ENCODE assay signal across 18 mouse cellular contexts in genomic region chr7:46161615-46162014, GRCm38 (mm10). TPM values are rescaled to one million over a fixed set of nuclear protein-coding genes. Genes with fewer than 3 reads are reported as not detected.
DNase-seq lines count a peak whose midpoint lies in the region; ATAC-seq lines count a peak whose summit lies in the region.
"Had no signal": no experiment of that assay in that cellular context is flagged by ENCODE, and none has a peak within 500 bp of the region (broad histone marks: within the 10 kb centered on the region; RNA-seq: fewer than 3 reads in every experiment).

No protein-coding gene starts in this region.

- no peak overlapping the region for H3K4me3 ChIP-seq in forebrain, embryonic 15.5 days
- H3K4me3 ChIP-seq in forebrain, embryonic 12.5 days (replicated peaks) = no peak overlapping the region
- no peak overlapping the region for H3K4me3 ChIP-seq in heart, embryonic 13.5 days
- H3K4me3 ChIP-seq in intestine, embryonic 15.5 days (replicated peaks) = no peak overlapping the region
- H3K4me3 ChIP-seq: embryonic facial prominence, embryonic 15.5 days; limb, embryonic 15.5 days; neural tube, embryonic 13.5 days; stomach, embryonic 15.5 days had no signal

- H3K27ac ChIP-seq in forebrain, embryonic 15.5 days (replicated peaks) = peak overlapping the region; percentile 76
- no peak overlapping the region for H3K27ac ChIP-seq in forebrain, embryonic 12.5 days
- peak overlapping the region; percentile 83 for H3K27ac ChIP-seq in heart, embryonic 13.5 days (replicated peaks)
- H3K27ac ChIP-seq in intestine, embryonic 15.5 days = no peak overlapping the region
- H3K27ac ChIP-seq: embryonic facial prominence, embryonic 15.5 days; limb, embryonic 15.5 days; neural tube, embryonic 13.5 days; stomach, embryonic 15.5 days had no signal

- no peaks in the 10 kb centered on the region for H3K27me3 ChIP-seq in forebrain, embryonic 15.5 days
- no peaks in the 10 kb centered on the region for H3K27me3 ChIP-seq in forebrain, embryonic 12.5 days
- H3K27me3 ChIP-seq in heart, embryonic 13.5 days (replicated peaks) = no peaks in the 10 kb centered on the region
- no peaks in the 10 kb centered on the region for H3K27me3 ChIP-seq in intestine, embryonic 15.5 days (replicated peaks)
- H3K27me3 ChIP-seq: embryonic facial prominence, embryonic 15.5 days; limb, embryonic 15.5 days; neural tube, embryonic 13.5 days; stomach, embryonic 15.5 days had no signal

- 23% methylated on average over 3 of the region's 3 CpGs for WGBS in forebrain, embryonic 15.5 days
- 18% methylated on average over 3 of the region's 3 CpGs for WGBS in forebrain, embryonic 12.5 days
- WGBS in heart, embryonic 13.5 days = 18% methylated on average over 3 of the region's 3 CpGs
- WGBS in intestine, embryonic 15.5 days = 35% methylated on average over 3 of the region's 3 CpGs

- H3K9me3 ChIP-seq in forebrain, embryonic 15.5 days = no peaks in the 10 kb centered on the region
- no peaks in the 10 kb centered on the region for H3K9me3 ChIP-seq in forebrain, embryonic 12.5 days
- H3K9me3 ChIP-seq in heart, embryonic 13.5 days = no peaks in the 10 kb centered on the region
- no peaks in the 10 kb centered on the region for H3K9me3 ChIP-seq in intestine, embryonic 15.5 days
- H3K9me3 ChIP-seq: embryonic facial prominence, embryonic 15.5 days; limb, embryonic 15.5 days; neural tube, embryonic 13.5 days; stomach, embryonic 15.5 days had no signal

- peak; percentile 59 for DNase-seq in brain, adult 2 months (ENCODE audit: low read depth, low spot score)
- peak; percentile 42 to 64 for DNase-seq in cerebellum, postnatal 14 days
- no peak for DNase-seq in embryo, embryonic 9.5 days (ENCODE audit: extremely low spot score)
- no peak for DNase-seq in kidney, postnatal 4 days
- DNase-seq: B cell, adult 2 months; kidney, adult 9 months; kidney, postnatal 36 days; lung, postnatal 10 days; right cerebral cortex, postnatal 14 days had no signal

- peaks cover 13% of the 10 kb centered on the region for H3K4me1 ChIP-seq in forebrain, embryonic 15.5 days
- H3K4me1 ChIP-seq in forebrain, embryonic 12.5 days = peaks cover 3% of the 10 kb centered on the region; the same call in 1 of the 2 replicates
- peaks cover 23% of the 10 kb centered on the region for H3K4me1 ChIP-seq in heart, embryonic 13.5 days
- no peaks in the 10 kb centered on the region for H3K4me1 ChIP-seq in intestine, embryonic 15.5 days (replicated peaks)
- H3K4me1 ChIP-seq: embryonic facial prominence, embryonic 15.5 days; limb, embryonic 15.5 days; stomach, embryonic 15.5 days had no signal

- no peak overlapping the region for H3K9ac ChIP-seq in forebrain, embryonic 15.5 days (replicated peaks)
- H3K9ac ChIP-seq in forebrain, embryonic 12.5 days = no peak overlapping the region
- H3K9ac ChIP-seq in heart, embryonic 13.5 days = no peak overlapping the region
- no peak overlapping the region for H3K9ac ChIP-seq in intestine, embryonic 15.5 days
- H3K9ac ChIP-seq: embryonic facial prominence, embryonic 15.5 days; limb, embryonic 15.5 days; neural tube, embryonic 13.5 days; stomach, embryonic 15.5 days had no signal

- no peak overlapping the region for H3K4me2 ChIP-seq in forebrain, embryonic 15.5 days (replicated peaks)
- H3K4me2 ChIP-seq in forebrain, embryonic 12.5 days = no peak overlapping the region
- H3K4me2 ChIP-seq in heart, embryonic 13.5 days = peak overlapping the region; percentile 52
- no peak overlapping the region for H3K4me2 ChIP-seq in intestine, embryonic 15.5 days (replicated peaks)
- H3K4me2 ChIP-seq: embryonic facial prominence, embryonic 15.5 days; limb, embryonic 15.5 days; neural tube, embryonic 13.5 days; stomach, embryonic 15.5 days had no signal

- ATAC-seq in forebrain, embryonic 15.5 days (replicated peaks) = no peak
- ATAC-seq in forebrain, embryonic 12.5 days (ENCODE audit: low FRiP score) = no peak
- ATAC-seq in heart, embryonic 13.5 days (ENCODE audit: extremely low read depth, insufficient number of reproducible peaks, low FRiP score, low TSS enrichment) = peak; percentile 32; the same call in 1 of the 2 replicates
- no peak for ATAC-seq in intestine, embryonic 15.5 days
- ATAC-seq: inflammation-experienced regulatory T-cells, adult 6 months had no signal

- H3K36me3 ChIP-seq in forebrain, embryonic 15.5 days = no peaks in the 10 kb centered on the region
- no peaks in the 10 kb centered on the region for H3K36me3 ChIP-seq in forebrain, embryonic 12.5 days (replicated peaks)
- no peaks in the 10 kb centered on the region for H3K36me3 ChIP-seq in heart, embryonic 13.5 days
- no peaks in the 10 kb centered on the region for H3K36me3 ChIP-seq in intestine, embryonic 15.5 days
- H3K36me3 ChIP-seq: embryonic facial prominence, embryonic 15.5 days; limb, embryonic 15.5 days; neural tube, embryonic 13.5 days; stomach, embryonic 15.5 days had no signal

RNA-seq across cellular contexts. Expression of gene Abcc8, which starts 18.2 kb away (rescaled TPM):
- 30.1 and 31.8 TPM in 2 replicates for polyA plus RNA-seq in forebrain, embryonic 15.5 days (2015; fragmentation: Nextera tagmentation; extraction: Ambion mirVana)
- polyA plus RNA-seq in forebrain, embryonic 12.5 days (2016; fragmentation: Nextera tagmentation; extraction: Ambion mirVana) = 1.4 and 2.5 TPM in 2 replicates
- polyA plus RNA-seq in heart, embryonic 13.5 days (2015; fragmentation: Nextera tagmentation; extraction: Ambion mirVana) = 8.7 and 9.7 TPM in 2 replicates
- 7.6 and 8.1 TPM in 2 replicates for polyA plus RNA-seq in intestine, embryonic 15.5 days (2015; fragmentation: Nextera tagmentation; extraction: Ambion mirVana)
- polyA plus RNA-seq: inflammation-experienced regulatory T-cells, adult 6 months had no signal

Comparison
In these comparisons a context has a peak if more than half of its experiments do, and no peak if none do; other contexts are left out.
1. H3K27ac ChIP-seq: peak in forebrain, embryonic 15.5 days (single experiment) and heart, embryonic 13.5 days (single experiment); none in forebrain, embryonic 12.5 days (single experiment) and intestine, embryonic 15.5 days (single experiment).
2. DNase-seq: peak in brain, adult 2 months (single experiment) and cerebellum, postnatal 14 days (2 of 2); none in embryo, embryonic 9.5 days (single experiment) and kidney, postnatal 4 days (0 of 2).